Mouse (Mus musculus): ENCODE results near the gene Olfr784. TPM values are rescaled to one million over a fixed set of nuclear protein-coding genes. Genes with fewer than 3 reads are reported as not detected.
"Not testable (repeated sequence)": the region's sequence is repeated elsewhere in the genome, so short reads cannot be mapped to it uniquely, and the experiment has no call there.

The Olfr784 gene
- not detected for polyA plus RNA-seq (2017; shearing (Covaris generic))

GRCm38 (mm10) chr10:129383783-129384182 lies at the start of gene Olfr784:
Olfr784 (plus strand) TSS chr10:129384083.
- no peak for ATAC-seq

- no peak for ATAC-seq
These were observed 35.3 kb upstream of the Olfr784 start, which contains the start of gene Olfr782 for GRCm38 (mm10) chr10:129348550-129348949. Olfr782 (plus strand) TSS chr10:129348850.

DNA sequence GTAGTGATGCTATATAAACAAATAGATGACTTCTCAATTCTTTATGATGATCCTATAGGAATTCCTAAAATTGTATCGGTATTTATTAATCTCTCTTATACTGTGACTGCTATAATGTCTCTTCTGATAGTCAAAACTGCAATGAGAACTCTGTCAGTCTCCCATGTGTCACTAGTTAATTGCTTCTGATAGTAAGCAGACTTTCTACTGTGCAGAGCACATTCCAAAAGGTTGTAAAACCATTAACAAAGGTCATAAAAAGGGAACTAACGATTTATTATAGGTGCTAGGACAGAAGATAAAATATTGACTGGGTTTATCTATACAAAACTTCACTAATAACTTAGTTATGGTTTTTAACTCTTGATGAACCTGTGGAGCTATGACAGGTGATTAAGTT lies 31.4 kb upstream of the Olfr784 start:
- not testable (repeated sequence) for ATAC-seq

GRCm38 (mm10) chr10:129356496-129356895 lies 27.4 kb upstream of the Olfr784 start:
- not testable (repeated sequence) for ATAC-seq

DNA sequence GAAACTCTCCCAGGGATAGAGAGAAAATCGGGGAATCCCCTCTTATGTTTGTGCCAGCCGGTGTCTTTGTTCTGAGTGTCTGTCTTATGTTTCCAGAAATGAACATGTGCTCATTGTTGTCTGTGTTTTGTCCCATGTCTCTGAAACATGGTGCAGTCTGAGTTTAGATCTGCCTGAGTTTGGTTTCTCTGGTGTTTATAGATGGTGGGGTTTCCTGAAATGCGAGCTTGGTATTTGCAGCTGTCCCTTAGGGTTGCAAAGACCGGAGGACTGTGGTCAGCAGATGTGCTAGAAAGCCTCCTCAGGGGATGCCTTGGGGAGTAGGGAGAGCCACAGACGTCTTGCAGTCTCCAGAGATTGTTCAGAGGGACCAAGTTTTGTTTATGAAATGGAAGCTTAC lies 26.6 kb upstream of the Olfr784 start:
- ATAC-seq, result no peak

DNA sequence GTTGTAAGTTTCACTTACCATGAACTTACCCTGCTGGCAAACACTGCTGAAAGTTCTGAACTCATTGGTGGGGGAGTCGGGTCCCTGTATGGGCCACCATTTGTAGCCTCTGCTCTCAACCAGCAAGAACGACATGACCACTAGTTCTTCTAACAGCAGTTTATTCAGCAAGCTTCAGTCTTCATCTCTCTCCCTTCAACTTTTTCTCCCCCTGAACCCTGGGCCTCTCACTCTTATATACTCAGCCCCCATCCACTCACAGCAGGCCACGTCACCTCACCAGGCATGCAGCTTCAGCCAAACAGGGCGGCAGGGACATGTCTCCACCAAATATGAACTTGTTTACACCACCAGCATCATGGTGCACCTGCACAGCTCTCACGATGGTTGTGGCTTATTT lies 9.8 kb upstream of the Olfr784 start:
- not testable (repeated sequence) for ATAC-seq

DNA sequence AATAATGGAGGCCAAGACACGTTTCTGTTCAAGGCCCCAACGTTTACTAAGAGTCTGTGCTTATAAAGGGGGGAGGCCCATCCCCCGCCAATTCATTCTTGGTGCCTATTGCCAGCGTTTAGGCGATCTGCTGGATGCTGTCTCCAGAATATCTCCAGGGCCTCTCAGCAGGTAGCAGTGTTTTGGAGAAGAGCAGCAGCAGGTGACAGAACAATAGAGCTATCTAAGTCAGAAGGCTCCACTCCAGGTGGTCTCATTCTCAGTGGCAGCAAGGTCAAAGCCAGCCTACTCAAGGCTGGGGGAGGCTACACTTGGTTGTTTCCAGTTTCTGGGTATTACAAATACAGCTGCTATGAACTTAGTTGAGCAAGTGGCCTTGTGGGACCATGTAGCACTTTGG lies 17.0 kb downstream of the Olfr784 start:
- ATAC-seq, result no peak

GRCm38 (mm10) chr10:129405126-129405525 lies 21.2 kb downstream of the Olfr784 start, which contains the start of gene Olfr785:
Olfr785 (plus strand) TSS chr10:129405426.
- ATAC-seq, result no peak

DNA sequence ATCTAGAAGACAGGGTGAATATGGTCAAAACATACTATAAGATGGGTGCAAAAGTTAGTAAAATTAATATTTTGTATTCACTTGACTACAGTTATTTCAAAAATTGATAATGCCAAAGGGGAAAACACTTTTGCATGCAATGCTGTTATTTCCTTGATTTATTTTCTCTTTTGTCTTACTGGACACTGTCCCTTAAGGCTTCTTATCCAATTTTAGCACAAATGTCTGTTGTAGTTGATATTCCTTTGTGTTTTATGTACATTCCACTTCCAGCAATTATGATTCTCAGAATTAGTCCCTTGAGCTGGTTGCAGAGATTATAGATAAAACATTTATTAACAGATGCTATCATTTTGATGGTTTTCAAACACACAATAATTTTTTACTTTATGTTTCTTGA lies 43.1 kb downstream of the Olfr784 start, which contains the start of gene Olfr786:
Gene Olfr786 (plus strand): TSS at position 301 of the 400 bp plus-strand sequence.
- no peak for ATAC-seq

Other genes with a start within 250 kb of the Olfr784 start
- gene Olfr770, start 245.1 kb upstream of the Olfr784 start, polyA plus RNA-seq (2017; shearing (Covaris generic)), result not detected
- gene Olfr771, start 219.3 kb upstream of the Olfr784 start, polyA plus RNA-seq (2017; shearing (Covaris generic)), result not detected
- gene Olfr772, start 206.2 kb upstream of the Olfr784 start, polyA plus RNA-seq (2017; shearing (Covaris generic)), result not detected
- gene Olfr773, start 196.7 kb upstream of the Olfr784 start, polyA plus RNA-seq (2017; shearing (Covaris generic)), result not detected
- not detected for gene Olfr774, start 147.9 kb upstream of the Olfr784 start, polyA plus RNA-seq (2017; shearing (Covaris generic))
- gene Olfr775, start 135.7 kb upstream of the Olfr784 start, polyA plus RNA-seq (2017; shearing (Covaris generic)), result not detected
- gene Olfr776, start 125.0 kb upstream of the Olfr784 start, polyA plus RNA-seq (2017; shearing (Covaris generic)), result not detected
- gene Olfr777, start 112.6 kb upstream of the Olfr784 start, polyA plus RNA-seq (2017; shearing (Covaris generic)), result not detected
- under 1 TPM in 1 of 2 experiments, not detected in 1; 0.33 TPM for gene Olfr780, start 66.0 kb upstream of the Olfr784 start, polyA plus RNA-seq (2017; shearing (Covaris generic))
- gene Olfr781, start 55.2 kb upstream of the Olfr784 start, polyA plus RNA-seq (2017; shearing (Covaris generic)), result not detected
- not detected for gene Olfr782, start 35.2 kb upstream of the Olfr784 start, polyA plus RNA-seq (2017; shearing (Covaris generic))
- not detected for gene Olfr785, start 21.3 kb downstream of the Olfr784 start, polyA plus RNA-seq (2017; shearing (Covaris generic))
- gene Olfr786, start 43.2 kb downstream of the Olfr784 start, polyA plus RNA-seq (2017; shearing (Covaris generic)), result not detected
- gene Olfr787, start 77.8 kb downstream of the Olfr784 start, polyA plus RNA-seq (2017; shearing (Covaris generic)), result under 1 TPM in 1 of 2 experiments, not detected in 1; 0.33 TPM
- not detected for gene Olfr788, start 86.9 kb downstream of the Olfr784 start, polyA plus RNA-seq (2017; shearing (Covaris generic))
- not detected for gene Olfr789, start 100.7 kb downstream of the Olfr784 start, polyA plus RNA-seq (2017; shearing (Covaris generic))
- gene Olfr790, start 114.4 kb downstream of the Olfr784 start, polyA plus RNA-seq (2017; shearing (Covaris generic)), result not detected
- gene Olfr791, start 137.7 kb downstream of the Olfr784 start, polyA plus RNA-seq (2017; shearing (Covaris generic)), result not detected
- gene Olfr792, start 155.1 kb downstream of the Olfr784 start, polyA plus RNA-seq (2017; shearing (Covaris generic)), result not detected
- gene Olfr794, start 183.6 kb downstream of the Olfr784 start, polyA plus RNA-seq (2017; shearing (Covaris generic)), result not detected
- gene Olfr796, start 228.5 kb downstream of the Olfr784 start, polyA plus RNA-seq (2017; shearing (Covaris generic)), result not detected
- under 1 TPM in 1 of 2 experiments, not detected in 1; 0.61 TPM for gene Olfr798, start 243.9 kb downstream of the Olfr784 start, polyA plus RNA-seq (2017; shearing (Covaris generic))

All from activated CD4-positive, CD25-positive, alpha-beta regulatory T cell, adult 4 months (primary cell).